Mouse (Mus musculus) G1E (cell line): ENCODE measurements at regions not wholly inside any gene's neighbourhood (a gene's known extent, or its start where the extent isn't known, plus 50 kb on each side); places are given as distances from the start of the nearest gene placed in this dataset.

Experiments
- CTCF ChIP-seq: IDR thresholded peaks from 2 replicates; pipeline ENCODE4 v1.5.1; 2012; ENCODE audit warnings: low read depth, low read length, inconsistent platforms, mixed read lengths
- GATA1 ChIP-seq: IDR thresholded peaks from 2 replicates; pipeline ENCODE4 v1.6.1; 2012; ENCODE audit warnings: borderline replicate concordance, low read length, inconsistent platforms, mixed read lengths
- POLR2AphosphoS5 ChIP-seq: IDR thresholded peaks from 2 replicates; pipeline ENCODE4 v1.6.1; 2012; ENCODE audit warnings: low read depth, low read length, inconsistent platforms; ENCODE audit not compliant: insufficient replicate concordance

DNA sequence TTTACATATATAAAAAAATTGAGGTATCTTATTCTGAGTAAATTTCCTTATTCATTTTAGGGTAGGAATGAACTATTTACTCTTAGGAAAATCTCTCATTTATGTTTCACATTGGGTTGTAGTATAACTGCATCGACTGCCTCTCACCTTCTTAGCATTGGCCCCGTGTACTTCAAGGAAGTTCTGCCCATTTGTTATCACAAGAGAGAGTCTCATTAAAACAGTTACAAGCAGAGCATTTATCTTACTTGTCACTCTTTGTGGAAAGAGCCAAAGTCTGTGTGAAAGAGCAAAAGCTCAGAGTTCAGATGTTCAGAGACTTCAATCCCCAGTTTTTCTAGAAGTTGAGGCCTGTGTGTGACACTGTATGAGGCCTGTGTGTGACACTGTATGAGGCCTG lies 323.6 kb downstream of the Gpat3 start:
- TF ChIP-seq GATA1 (no peak), CTCF (no peak), POLR2AphosphoS5 (no peak)
